Mouse (Mus musculus) kidney, adult 2 months (tissue): ENCODE measurements at regions not wholly inside any gene's neighbourhood (a gene's known extent, or its start where the extent isn't known, plus 50 kb on each side); places are given as distances from the start of the nearest gene placed in this dataset.

Experiments used
- DNase-seq: peaks from one replicate; pipeline ENCODE4 v3.0.0; 2021
- H3K27ac ChIP-seq: fragments of 200-500 bp; 2 replicates; pipeline ENCODE4 v1.5.1; 2012; ENCODE audit warnings: low read depth, low read length, control low read depth, inconsistent platforms; ENCODE audit not compliant: insufficient read depth
- H3K27me3 ChIP-seq: fragments of 200-500 bp; replicated peaks from 2 replicates; pipeline ENCODE4 v1.6.1; 2012; ENCODE audit warnings: mild to moderate bottlenecking, moderate library complexity, low read length, inconsistent platforms; ENCODE audit not compliant: control insufficient read depth, insufficient read depth
- H3K36me3 ChIP-seq: fragments of 200-500 bp; 2 replicates; pipeline ENCODE4 v1.6.1; 2012; ENCODE audit warnings: mild to moderate bottlenecking, moderate library complexity, low read length, inconsistent platforms; ENCODE audit not compliant: control insufficient read depth, insufficient read depth
- H3K4me1 ChIP-seq: fragments of 200-500 bp; 2 replicates; pipeline ENCODE4 v1.6.1; 2011; ENCODE audit warnings: low read length; ENCODE audit not compliant: control insufficient read depth, insufficient read depth
- H3K4me3 ChIP-seq: fragments of 200-500 bp; 2 replicates; pipeline ENCODE4 v1.5.1; 2011; ENCODE audit warnings: mild to moderate bottlenecking, low read depth, low read length, control low read depth; ENCODE audit not compliant: insufficient read depth
- CTCF ChIP-seq: fragments of 200-500 bp; conservative IDR thresholded peaks from 2 replicates; pipeline ENCODE4 v1.5.1; 2011; ENCODE audit warnings: low read depth, mild to moderate bottlenecking, control low read depth, low read length, moderate library complexity, mixed read lengths; ENCODE audit not compliant: insufficient read depth, insufficient read length
- POLR2A ChIP-seq: fragments of 200-500 bp; IDR thresholded peaks from one replicate; pipeline ENCODE4 v1.6.1; 2011; ENCODE audit warnings: low read depth, low read length, control low read depth
- WGBS: fragments of 180-500 bp; shearing (Covaris S2); methylation state at CpG from one replicate; pipeline ENCODE4 v1.1.7; 2018; 5-methylcytosine and 5-hydroxymethylcytosine counted together

DNA sequence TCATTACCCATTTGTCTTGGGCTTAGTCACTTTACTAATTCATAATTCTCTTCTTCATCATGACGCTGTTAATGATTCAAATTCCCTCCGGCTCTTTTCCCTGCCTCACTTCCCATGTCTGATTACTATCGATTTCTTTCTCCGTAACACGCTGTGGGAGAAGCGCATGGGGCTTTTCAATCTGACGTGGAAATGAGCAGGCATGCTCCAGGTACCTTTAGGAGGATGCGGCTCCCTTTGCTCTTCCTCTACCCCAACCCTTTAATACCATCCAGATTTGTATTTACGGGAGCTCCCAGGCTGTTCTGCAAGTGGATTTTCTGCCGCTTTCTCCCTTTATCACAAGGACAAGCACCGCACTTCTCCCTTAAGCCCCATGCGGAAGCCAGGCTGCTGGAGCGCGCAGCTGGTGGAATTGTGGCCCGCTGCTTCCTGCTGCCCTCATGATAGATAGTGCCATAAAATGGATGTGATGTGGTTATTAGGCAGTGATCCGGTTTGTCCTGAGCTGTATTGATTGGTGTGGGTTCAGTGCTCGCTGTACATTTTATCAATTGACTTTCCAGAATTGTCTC is 329.8 kb downstream of the Rnf144b start:
- TF ChIP-seq POLR2A (no peak), CTCF (no peak)

DNA sequence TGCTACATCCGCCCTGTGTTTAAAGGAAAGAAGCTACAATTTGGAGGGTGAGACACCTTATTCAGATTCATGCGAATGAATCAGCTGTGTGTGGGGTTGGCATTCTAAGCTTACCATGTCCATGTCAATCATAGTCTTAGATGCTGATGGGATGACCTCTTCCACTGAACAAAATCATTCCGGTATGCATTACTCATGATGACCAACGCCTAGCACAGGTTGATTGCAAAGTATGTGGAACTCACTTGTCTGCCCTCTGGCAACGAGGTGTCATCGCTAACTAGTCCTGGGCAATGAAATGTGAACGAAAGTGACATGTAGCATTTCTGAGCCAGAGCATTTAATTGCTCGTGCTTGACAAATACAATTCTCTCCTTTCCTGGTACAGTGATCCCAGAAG is 339.7 kb downstream of the Rnf144b start:
- 76% methylated on average over 8 of the region's 8 CpGs for WGBS
- no peak for DNase-seq
- H3K27ac ChIP-seq: no peak overlapping the region
- no peaks in the 10 kb centered on the region for H3K27me3 ChIP-seq
- H3K4me3 ChIP-seq: no peak overlapping the region
- TF ChIP-seq CTCF (no peak), POLR2A (no peak)
- no peaks in the 10 kb centered on the region for H3K36me3 ChIP-seq
- no peaks in the 10 kb centered on the region for H3K4me1 ChIP-seq

More for the DNA sequence above, 329.8 kb downstream of the Rnf144b start:
- DNase-seq: no peak
- Histone ChIP-seq H3K27me3 (no peaks in the 10 kb centered on the region; the same call in 1 of the 2 replicates), H3K4me3 (no peak overlapping the region), H3K4me1 (no peaks in the 10 kb centered on the region), H3K36me3 (no peaks in the 10 kb centered on the region), H3K27ac (no peak overlapping the region)
- WGBS: 44% methylated on average over 17 of the region's 17 CpGs

DNA sequence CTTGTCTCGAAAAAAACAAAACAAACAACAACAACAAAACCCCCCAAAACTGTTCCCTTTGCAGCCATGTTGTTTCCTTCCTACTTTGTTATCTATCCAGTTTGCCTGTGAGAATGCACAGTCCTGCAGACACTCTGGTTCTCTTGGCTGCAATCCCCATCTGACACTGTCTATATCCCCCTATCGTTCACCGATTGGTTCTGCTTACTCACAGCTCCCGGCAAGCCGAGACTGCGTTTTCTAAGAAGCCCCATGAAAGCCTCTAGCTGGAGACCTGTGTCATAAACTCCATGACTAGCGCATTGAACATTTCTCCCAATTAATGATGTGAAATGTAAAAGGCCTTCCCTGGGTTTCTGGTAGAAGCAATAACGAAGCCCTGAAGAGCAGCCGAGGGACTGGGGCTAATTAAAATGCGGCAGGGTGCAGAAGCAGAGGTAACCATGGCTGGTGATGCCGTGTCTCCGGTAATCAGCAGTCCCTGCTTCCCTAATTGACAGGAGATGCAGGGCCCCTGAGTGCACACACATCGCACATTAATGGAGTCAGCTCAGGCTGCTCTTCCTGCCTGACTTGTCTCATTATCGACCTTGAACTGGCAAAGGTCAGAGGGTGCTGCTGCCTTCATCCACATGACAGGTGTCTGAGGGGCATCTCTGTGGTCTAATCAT is 349.2 kb downstream of the Rnf144b start:
- Histone ChIP-seq H3K27me3 (no peaks in the 10 kb centered on the region), H3K4me3 (no peak overlapping the region), H3K36me3 (no peaks in the 10 kb centered on the region), H3K27ac (no peak overlapping the region), H3K4me1 (no peaks in the 10 kb centered on the region)
- TF ChIP-seq CTCF: no peak
- no peak for TF ChIP-seq POLR2A
- DNase-seq: no peak
- 60% methylated on average over 14 of the region's 14 CpGs for WGBS

DNA sequence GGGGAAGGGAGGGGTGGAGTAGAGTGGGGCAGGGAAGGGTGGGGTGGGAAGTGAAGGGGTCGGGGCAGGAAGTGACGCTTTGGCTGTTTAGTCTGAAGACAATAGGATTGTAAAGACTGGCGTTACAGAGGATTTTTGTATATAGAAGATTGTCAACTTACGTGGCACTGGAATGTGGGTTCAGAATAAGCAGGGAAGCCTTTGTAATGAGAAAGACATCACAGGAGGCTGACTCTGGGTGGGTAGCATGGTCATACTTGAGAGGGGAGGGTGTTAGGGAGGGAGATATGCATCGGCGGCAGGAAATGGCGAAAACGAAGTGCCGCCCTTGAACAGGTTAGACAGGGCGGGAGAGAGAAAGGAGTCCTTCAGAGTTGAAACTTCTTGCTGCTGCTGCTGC is 357.7 kb downstream of the Rnf144b start:
- Histone ChIP-seq H3K36me3 (no peaks in the 10 kb centered on the region), H3K27me3 (no peaks in the 10 kb centered on the region), H3K4me1 (no peaks in the 10 kb centered on the region), H3K4me3 (no peak overlapping the region), H3K27ac (no peak overlapping the region)
- no peak for TF ChIP-seq POLR2A
- TF ChIP-seq CTCF: no peak
- DNase-seq: no peak
- 66% methylated on average over 10 of the region's 10 CpGs for WGBS

DNA sequence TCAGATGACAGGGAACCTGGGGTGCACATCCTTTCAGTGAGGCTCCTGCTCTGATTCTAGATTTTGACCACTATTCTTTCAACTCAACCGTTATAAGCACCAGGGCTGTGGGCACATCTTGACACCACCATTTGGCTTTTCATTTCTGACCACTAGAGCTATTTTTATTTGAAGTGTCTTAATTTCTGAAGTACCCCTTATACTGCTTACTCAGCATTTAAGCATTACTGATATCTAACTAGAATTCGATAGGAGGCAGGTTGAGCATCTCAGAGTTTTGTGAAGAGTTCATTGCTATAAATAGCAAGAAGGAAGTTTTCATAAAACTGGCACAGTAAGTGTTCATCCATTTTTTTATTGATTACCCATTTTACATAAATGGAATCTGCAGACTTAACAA is 362.4 kb downstream of the Rnf144b start:
- WGBS: 87% methylated on average over 2 of the region's 2 CpGs

DNA sequence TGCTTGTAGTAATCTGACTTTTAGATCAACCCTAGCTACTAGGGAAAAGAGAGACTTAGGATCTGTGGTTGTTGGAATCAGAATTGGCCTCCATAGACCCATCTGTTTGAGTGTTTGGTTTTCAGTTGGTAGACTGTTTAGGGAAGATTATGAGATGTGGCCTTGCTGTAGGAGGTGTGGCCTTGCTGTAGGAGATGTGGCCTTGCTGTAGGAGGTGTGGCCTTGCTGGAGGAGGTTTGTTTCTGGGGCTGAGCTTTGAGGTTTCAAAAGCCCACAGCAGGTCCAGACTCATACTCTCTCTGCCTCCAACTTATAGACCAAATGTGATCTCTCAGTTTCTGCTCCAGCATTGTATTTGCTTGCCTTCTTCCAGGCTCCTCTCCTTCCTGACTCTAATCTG is 363.7 kb downstream of the Rnf144b start:
- H3K4me3 ChIP-seq: no peak overlapping the region
- no peaks in the 10 kb centered on the region for H3K36me3 ChIP-seq
- no peaks in the 10 kb centered on the region for H3K27me3 ChIP-seq
- no peak overlapping the region for H3K27ac ChIP-seq
- no peak for DNase-seq
- no peaks in the 10 kb centered on the region for H3K4me1 ChIP-seq
- TF ChIP-seq CTCF (no peak), POLR2A (no peak)

More for the DNA sequence above, 362.4 kb downstream of the Rnf144b start:
- H3K27ac ChIP-seq: no peak overlapping the region
- H3K4me3 ChIP-seq: no peak overlapping the region
- no peaks in the 10 kb centered on the region for H3K4me1 ChIP-seq
- DNase-seq: no peak
- TF ChIP-seq POLR2A (no peak), CTCF (no peak)
- H3K36me3 ChIP-seq: no peaks in the 10 kb centered on the region
- no peaks in the 10 kb centered on the region for H3K27me3 ChIP-seq

DNA sequence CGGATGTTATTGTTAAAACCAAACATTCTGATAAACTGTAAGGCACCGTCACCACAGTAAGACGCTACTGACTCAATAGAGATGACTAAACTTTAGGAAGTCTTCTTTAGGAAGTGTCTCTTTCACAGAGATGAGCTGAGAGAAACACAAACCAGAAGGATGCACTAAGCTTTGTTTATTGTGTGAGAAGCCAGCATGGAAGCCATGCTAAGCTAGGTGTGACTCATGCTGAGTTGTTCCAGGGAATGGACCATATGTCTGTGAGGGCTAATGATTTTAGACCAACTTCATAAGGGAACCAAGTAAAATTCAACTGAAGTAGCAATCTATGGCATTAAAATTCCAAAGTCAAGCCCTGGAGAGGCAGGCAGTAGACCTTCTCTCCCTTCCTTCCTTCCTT is 364.2 kb downstream of the Rnf144b start:
- no peak for DNase-seq
- Histone ChIP-seq H3K27me3 (no peaks in the 10 kb centered on the region), H3K4me3 (no peak overlapping the region), H3K36me3 (no peaks in the 10 kb centered on the region), H3K27ac (no peak overlapping the region), H3K4me1 (no peaks in the 10 kb centered on the region)
- no peak for TF ChIP-seq CTCF
- whole genome bisulfite sequencing: 91% methylated on average over 3 of the region's 3 CpGs
